Mouse (Mus musculus) lung, embryonic 14.5 days (tissue): Measurements from ENCODE around the gene Prr15. TPM values are rescaled to one million over a fixed set of nuclear protein-coding genes. Genes with fewer than 3 reads are reported as not detected.

ENCODE experiments used
- ATAC-seq: fragments of 200-750 bp; cut with Nextera tagmentation; 2 replicates; pipeline ENCODE4 v1.8.0; 2017; ENCODE audit warnings: mild to moderate bottlenecking, moderate TSS enrichment, moderate library complexity; ENCODE audit not compliant: insufficient read depth
- DNase-seq: peaks from one replicate; pipeline ENCODE4 v3.0.0-alpha.2; 2015
- H3K27ac ChIP-seq: fragments of 300-500 bp; sonication (generic); 2 replicates; pipeline ENCODE4 v1.5.1; 2014; ENCODE audit warnings: low read depth, mild to moderate bottlenecking, moderate library complexity
- H3K27me3 ChIP-seq: fragments of 300-500 bp; sonication (generic); 2 replicates; pipeline ENCODE4 v1.6.1; 2014; ENCODE audit warnings: low read length, control low read depth; ENCODE audit not compliant: insufficient read depth
- H3K36me3 ChIP-seq: fragments of 300-500 bp; sonication (generic); 2 replicates; pipeline ENCODE4 v1.6.1; 2014; ENCODE audit warnings: control low read depth; ENCODE audit not compliant: insufficient read depth
- H3K4me1 ChIP-seq: fragments of 300-500 bp; sonication (generic); 2 replicates; pipeline ENCODE4 v1.6.1; 2014; ENCODE audit warnings: antibody characterized with exemption, control low read depth; ENCODE audit not compliant: insufficient read depth
- H3K4me2 ChIP-seq: fragments of 300-500 bp; sonication (generic); 2 replicates; pipeline ENCODE4 v1.6.1; 2014; ENCODE audit warnings: mild to moderate bottlenecking
- H3K4me3 ChIP-seq: fragments of 300-500 bp; sonication (generic); 2 replicates; pipeline ENCODE4 v1.5.1; 2014; ENCODE audit warnings: low read depth, low read length
- H3K9ac ChIP-seq: fragments of 300-500 bp; sonication (generic); 2 replicates; pipeline ENCODE4 v1.6.1; 2014
- H3K9me3 ChIP-seq: fragments of 300-500 bp; sonication (generic); 2 replicates; pipeline ENCODE4 v1.6.1; 2016; ENCODE audit warnings: low read depth, low read length, control low read depth
- CTCF ChIP-seq: IDR thresholded peaks from 2 replicates; pipeline ENCODE4 v1.5.1; 2016; ENCODE audit warnings: antibody characterized with exemption, low read depth
- WGBS: fragments of 180-500 bp; shearing (Covaris S2); extraction: QIAGEN DNeasy Blood & Tissue Kit; methylation state at CpG from one replicate; pipeline ENCODE4 v1.1.7; 2014; 5-methylcytosine and 5-hydroxymethylcytosine counted together
- polyA plus RNA-seq: library from polyadenylated mRNA; unstranded; fragments of >200 nt; fragmentation: Nextera tagmentation; extraction: Ambion mirVana; gene quantifications from 2 replicates; pipeline ENCODE4 v1.2.1, GENCODE M21; 2014

Prr15 gene
- polyA plus RNA-seq, 1 experiment from 2014 or later: 1.7 TPM

DNA sequence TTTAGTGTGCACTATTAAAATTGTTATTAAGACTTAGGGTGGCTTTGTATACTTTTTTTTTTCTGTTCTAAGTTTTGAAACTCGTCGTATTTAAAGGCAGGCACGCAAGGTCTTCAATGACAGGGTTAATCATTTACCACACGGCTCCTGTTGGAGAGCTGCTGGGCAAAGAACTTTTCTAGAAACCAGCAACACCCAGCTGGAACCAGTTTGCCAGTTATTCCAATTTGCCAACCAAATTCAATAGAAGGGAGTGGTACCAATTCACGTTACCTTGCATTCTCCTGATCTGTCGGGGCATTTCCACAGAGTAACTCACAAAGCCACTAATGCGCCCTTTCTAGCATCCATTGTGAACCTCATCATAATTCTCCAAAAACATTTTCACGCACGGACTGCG is 4.5 kb downstream of the Prr15 start:
- no peak overlapping the region for H3K9ac ChIP-seq
- no peaks in the 10 kb centered on the region for H3K9me3 ChIP-seq
- no peak overlapping the region for H3K27ac ChIP-seq
- WGBS: 82% methylated on average over 10 of the region's 10 CpGs
- no peak for TF ChIP-seq CTCF
- peaks cover 22% of the 10 kb centered on the region for H3K27me3 ChIP-seq
- no peak overlapping the region for H3K4me3 ChIP-seq
- ATAC-seq (no peak), DNase-seq (peak; percentile 20)
- H3K4me1 ChIP-seq: peaks cover 6% of the 10 kb centered on the region; the same call in 1 of the 2 replicates
- H3K4me2 ChIP-seq: no peak overlapping the region
- no peaks in the 10 kb centered on the region for H3K36me3 ChIP-seq

DNA sequence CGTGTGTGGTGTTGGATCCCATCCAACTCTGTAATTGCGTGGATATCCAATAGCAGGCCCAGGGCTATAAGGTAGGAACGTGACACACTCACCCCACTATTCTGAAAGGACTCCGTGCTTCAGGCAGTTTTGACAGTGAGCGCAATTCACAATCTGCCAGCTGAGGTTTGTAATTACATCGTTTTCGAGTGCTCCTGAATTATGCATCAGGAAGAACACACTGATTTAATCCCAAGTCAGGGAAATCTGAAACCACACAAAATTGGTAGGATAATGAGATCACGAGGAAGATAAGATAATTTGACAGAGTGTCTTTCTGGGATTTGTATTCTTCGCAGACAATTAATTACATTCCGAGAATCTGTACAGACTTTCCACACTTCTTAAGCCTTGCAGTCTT is 6.1 kb downstream of the Prr15 start:
- Histone ChIP-seq H3K9ac (no peak overlapping the region), H3K27ac (no peak overlapping the region), H3K4me3 (no peak overlapping the region), H3K36me3 (no peaks in the 10 kb centered on the region), H3K27me3 (peaks cover 13% of the 10 kb centered on the region; the same call in 1 of the 2 replicates), H3K4me1 (peaks cover 6% of the 10 kb centered on the region; the same call in 1 of the 2 replicates), H3K4me2 (no peak overlapping the region), H3K9me3 (no peaks in the 10 kb centered on the region)
- ATAC-seq (no peak), DNase-seq (no peak)
- whole genome bisulfite sequencing: 41% methylated on average over 10 of the region's 10 CpGs
- no peak for TF ChIP-seq CTCF

- no peak overlapping the region for H3K27ac ChIP-seq
- H3K36me3 ChIP-seq: no peaks in the 10 kb centered on the region
- no peaks in the 10 kb centered on the region for H3K9me3 ChIP-seq
- peak; percentile 26 for DNase-seq
- H3K4me1 ChIP-seq: peaks cover 3% of the 10 kb centered on the region; the same call in 1 of the 2 replicates
- no peak overlapping the region for H3K4me2 ChIP-seq
- H3K9ac ChIP-seq: no peak overlapping the region
- H3K4me3 ChIP-seq: no peak overlapping the region
- WGBS: 47% methylated on average over 8 of the region's 8 CpGs
- TF ChIP-seq CTCF: no peak
- no peak for ATAC-seq
- peaks cover 9% of the 10 kb centered on the region; the same call in 1 of the 2 replicates for H3K27me3 ChIP-seq
Observed at GRCm38 (mm10) chr6:54332203-54332602, 6.6 kb downstream of the Prr15 start.

DNA sequence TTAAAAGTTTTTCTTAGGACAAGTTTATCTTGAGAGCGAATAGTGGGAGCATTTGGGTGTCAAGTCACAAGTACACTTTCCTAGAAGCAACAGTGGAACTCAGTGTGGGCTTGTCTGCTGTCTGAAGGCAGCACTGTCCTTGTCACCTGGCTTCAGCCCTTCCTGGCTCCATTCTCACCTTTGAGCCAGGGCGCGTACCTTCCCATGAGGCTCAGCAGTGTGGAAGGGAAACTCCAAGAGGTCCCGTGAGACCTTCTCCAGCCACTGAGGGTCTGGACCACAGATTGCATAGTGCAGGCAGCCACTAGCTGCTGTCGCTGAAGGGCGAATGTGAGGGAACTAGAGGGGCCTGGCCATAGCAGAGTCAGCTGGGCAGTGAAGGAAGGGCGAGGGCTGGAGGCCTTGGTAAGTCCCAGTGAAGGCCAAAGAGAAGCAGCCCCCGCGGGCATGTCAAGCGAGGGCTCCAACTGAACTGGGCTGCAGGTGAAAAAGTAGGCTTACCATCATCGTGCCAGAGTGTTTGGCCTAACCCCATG is 7.5 kb downstream of the Prr15 start:
- 61% methylated on average over 11 of the region's 11 CpGs for WGBS
- H3K9ac ChIP-seq: no peak overlapping the region
- DNase-seq (no peak), ATAC-seq (no peak)
- no peak for TF ChIP-seq CTCF
- 0 out of 2 replicates have a peak, but pooled peaks cover 3% of the 10 kb centered on the region for H3K27me3 ChIP-seq
- no peak overlapping the region for H3K27ac ChIP-seq
- no peaks in the 10 kb centered on the region for H3K9me3 ChIP-seq
- no peak overlapping the region for H3K4me2 ChIP-seq
- H3K4me1 ChIP-seq: peaks cover 2% of the 10 kb centered on the region; the same call in 1 of the 2 replicates
- no peaks in the 10 kb centered on the region for H3K36me3 ChIP-seq
- no peak overlapping the region for H3K4me3 ChIP-seq

DNA sequence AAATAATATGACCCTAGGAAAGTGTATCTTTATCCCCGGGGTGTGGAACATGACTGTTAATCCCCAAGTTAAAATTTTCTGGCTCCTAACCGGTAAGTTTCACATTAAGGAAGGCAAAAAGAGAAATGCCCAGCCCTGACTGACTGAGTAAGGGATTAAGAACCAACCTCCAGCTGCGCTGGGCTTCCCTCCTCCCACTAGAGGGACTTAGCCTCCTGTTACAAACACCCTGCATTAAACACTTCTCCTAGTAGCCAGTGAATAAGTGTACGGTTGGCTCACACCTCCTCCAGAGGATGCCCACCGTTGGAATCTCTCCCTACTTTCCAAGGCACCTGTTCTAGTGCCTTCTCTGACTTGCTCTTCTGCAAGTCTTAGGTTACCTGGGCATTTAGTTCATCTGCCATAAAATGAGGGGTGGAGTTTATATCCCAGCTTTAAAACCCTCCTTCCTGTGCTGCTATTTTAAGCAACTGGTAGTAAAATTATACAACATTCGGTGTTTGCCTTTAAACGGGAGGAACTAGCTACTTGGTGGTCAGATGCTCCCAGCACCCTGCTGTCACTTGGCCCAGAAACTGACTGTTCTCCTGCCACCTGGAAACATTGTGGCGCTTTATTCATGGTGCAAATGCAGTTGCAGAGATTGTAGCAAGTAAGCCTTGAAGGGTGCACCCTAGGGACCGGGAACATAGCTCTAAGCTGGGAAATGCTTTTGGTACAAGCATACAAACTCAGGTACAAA is 8.2 kb downstream of the Prr15 start:
- no peak overlapping the region for H3K9ac ChIP-seq
- ATAC-seq: no peak
- no peak for TF ChIP-seq CTCF
- H3K4me2 ChIP-seq: no peak overlapping the region
- 0 out of 2 replicates have a peak, but pooled peaks cover 3% of the 10 kb centered on the region for H3K27me3 ChIP-seq
- H3K36me3 ChIP-seq: no peaks in the 10 kb centered on the region
- H3K27ac ChIP-seq: no peak overlapping the region
- no peak for DNase-seq
- H3K4me1 ChIP-seq: no peaks in the 10 kb centered on the region
- H3K4me3 ChIP-seq: no peak overlapping the region
- no peaks in the 10 kb centered on the region for H3K9me3 ChIP-seq
- 47% methylated on average over 9 of the region's 9 CpGs for WGBS

- Histone ChIP-seq H3K36me3 (no peaks in the 10 kb centered on the region), H3K4me3 (no peak overlapping the region), H3K4me2 (no peak overlapping the region), H3K4me1 (no peaks in the 10 kb centered on the region), H3K27me3 (0 out of 2 replicates have a peak, but pooled peaks cover 3% of the 10 kb centered on the region), H3K27ac (no peak overlapping the region), H3K9me3 (no peaks in the 10 kb centered on the region), H3K9ac (no peak overlapping the region)
- no peak for ATAC-seq
- no peak for TF ChIP-seq CTCF
- 82% methylated on average over 6 of the region's 6 CpGs for WGBS
- DNase-seq: no peak
Observed at GRCm38 (mm10) chr6:54337321-54337720, 11.7 kb downstream of the Prr15 start.

GRCm38 (mm10) chr6:54341133-54341532 is 15.5 kb downstream of the Prr15 start:
- H3K27ac ChIP-seq: no peak overlapping the region
- no peak for TF ChIP-seq CTCF
- 77% methylated on average over 5 of the region's 5 CpGs for WGBS
- no peaks in the 10 kb centered on the region for H3K36me3 ChIP-seq
- ATAC-seq: no peak
- no peaks in the 10 kb centered on the region for H3K9me3 ChIP-seq
- no peak for DNase-seq
- H3K4me1 ChIP-seq: no peaks in the 10 kb centered on the region
- H3K27me3 ChIP-seq: no peaks in the 10 kb centered on the region
- no peak overlapping the region for H3K9ac ChIP-seq
- no peak overlapping the region for H3K4me2 ChIP-seq
- no peak overlapping the region for H3K4me3 ChIP-seq
